Mouse (Mus musculus) ES-E14 (cell line): ENCODE data around the gene Olfr522. TPM values are rescaled to one million over a fixed set of nuclear protein-coding genes. Genes with fewer than 3 reads are reported as not detected.

Experiments
- DNase-seq: peaks from one replicate; pipeline ENCODE4 v3.0.0-alpha.2; 2013; ENCODE audit warnings: low read depth, low spot score
- H3K27ac ChIP-seq: 2 replicates; pipeline ENCODE4 v1.5.1; 2012; ENCODE audit warnings: low read depth, mild to moderate bottlenecking, low read length, moderate library complexity, mixed read lengths; ENCODE audit not compliant: poor library complexity, insufficient read depth, severe bottlenecking
- H3K36me3 ChIP-seq: 2 replicates; pipeline ENCODE4 v1.6.1; 2012; ENCODE audit warnings: mild to moderate bottlenecking, low read length, moderate library complexity, mixed read lengths; ENCODE audit not compliant: control insufficient read depth, poor library complexity, insufficient read depth, severe bottlenecking
- H3K4me1 ChIP-seq, 2 experiments: fragments of 150-350 bp in 1 of 2; sonication (generic) in 1 of 2; 2 replicates each; pipeline ENCODE4 v1.6.1; 2012; ENCODE audit warnings: low read length in 2 of 2, mild to moderate bottlenecking in 1 of 2, mixed read lengths in 1 of 2; ENCODE audit not compliant: control insufficient read depth in 2 of 2, insufficient read depth in 2 of 2, poor library complexity in 1 of 2
- H3K4me3 ChIP-seq, 2 experiments: fragments of 150-350 bp in 1 of 2; sonication (generic) in 1 of 2; 2 replicates each; pipeline ENCODE4 v1.5.1; 2012; ENCODE audit warnings: low read length in 2 of 2, low read depth in 1 of 2, mild to moderate bottlenecking in 1 of 2, mixed read lengths in 1 of 2; ENCODE audit not compliant: insufficient read depth in 1 of 2, poor library complexity in 1 of 2, severe bottlenecking in 1 of 2
- H3K9ac ChIP-seq: 2 replicates; pipeline ENCODE4 v1.6.1; 2012; ENCODE audit warnings: low read depth, mild to moderate bottlenecking, low read length, mixed read lengths; ENCODE audit not compliant: poor library complexity, insufficient read depth, severe bottlenecking
- H3K9me3 ChIP-seq: fragments of 150-350 bp; sonication (generic); 2 replicates; pipeline ENCODE4 v1.6.1; 2012; ENCODE audit warnings: low read depth, mild to moderate bottlenecking, low read length; ENCODE audit not compliant: control insufficient read depth, insufficient read depth
- CHD2 ChIP-seq: IDR thresholded peaks from 2 replicates; pipeline ENCODE4 v1.6.1; 2014; ENCODE audit warnings: mild to moderate bottlenecking, low read depth, low read length, inconsistent platforms
- HCFC1 ChIP-seq: IDR thresholded peaks from 2 replicates; pipeline ENCODE4 v1.6.1; 2012; ENCODE audit warnings: low read length, inconsistent platforms, borderline replicate concordance; ENCODE audit not compliant: insufficient read depth
- MAFK ChIP-seq: IDR thresholded peaks from 2 replicates; pipeline ENCODE4 v1.6.1; 2014; ENCODE audit warnings: mild to moderate bottlenecking, low read depth, low read length, inconsistent platforms; ENCODE audit not compliant: insufficient read depth
- ZC3H11A ChIP-seq: IDR thresholded peaks from 2 replicates; pipeline ENCODE4 v1.6.1; 2012; ENCODE audit warnings: low read depth, mild to moderate bottlenecking, inconsistent platforms, low read length, borderline replicate concordance
- ZNF384 ChIP-seq: IDR thresholded peaks from 2 replicates; pipeline ENCODE4 v1.6.1; 2012; ENCODE audit warnings: low read depth, low read length, inconsistent platforms
- in situ Hi-C, 2 experiments: fragments of 600-800 bp; cut with MboI; formaldehyde crosslinking; loops; one replicate each; pipeline ENCODE4 v1.15.1; 2025; ENCODE audit warnings: low sequenced_read_pairs in 2 of 2, inconsistent platforms in 1 of 2; ENCODE audit not compliant: unreplicated experiment in 2 of 2
- total RNA-seq: library from RNA; depleted of rRNA; stranded (reverse); fragments of 300-350 nt; gene quantifications from 2 replicates; pipeline ENCODE4 v1.2.3, GENCODE M21; 2012

Gene Olfr522
- total RNA-seq, 1 experiment: not detected

DNA sequence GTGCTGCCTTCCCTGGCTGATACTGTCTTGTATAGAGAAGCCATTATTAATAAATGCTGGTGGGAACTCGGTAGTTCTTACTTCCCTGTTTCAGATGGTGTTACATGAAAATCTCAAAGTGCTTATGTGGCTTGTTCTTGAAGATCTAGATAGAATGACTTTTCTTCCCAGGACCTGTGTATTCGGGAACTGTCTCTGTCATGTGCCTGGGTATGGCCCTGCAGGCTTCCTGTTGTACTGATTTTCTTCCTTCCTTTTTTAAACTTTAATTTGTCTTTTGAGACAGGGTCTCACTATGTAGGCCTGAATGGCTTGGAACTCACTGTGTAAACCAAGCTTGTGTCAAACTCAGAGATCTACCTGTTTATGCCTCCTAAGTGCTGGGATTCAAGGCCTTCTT lies 36.7 kb downstream of the Olfr522 start:
- in situ Hi-C loops: no loop called here
- H3K27ac ChIP-seq: no peak overlapping the region
- H3K4me1 ChIP-seq: peaks cover 0 to 15% of the 10 kb centered on the region in 2 experiments; a peak in 1 of 4 replicates
- TF ChIP-seq MAFK (no peak), HCFC1 (no peak), ZNF384 (no peak), CHD2 (no peak), ZC3H11A (no peak)
- peaks cover 9% of the 10 kb centered on the region; the same call in 1 of the 2 replicates for H3K36me3 ChIP-seq
- no peak overlapping the region for H3K9ac ChIP-seq
- DNase-seq: no peak
- H3K4me3 ChIP-seq: no peak overlapping the region
- H3K9me3 ChIP-seq: no peaks in the 10 kb centered on the region

GRCm38 (mm10) chr7:140126934-140127333 lies 37.6 kb downstream of the Olfr522 start:
- Histone ChIP-seq H3K4me3 (peak overlapping the region; percentile 5 to 16; a peak in 2 of 4 replicates), H3K27ac (no peak overlapping the region), H3K9me3 (no peaks in the 10 kb centered on the region), H3K36me3 (peaks cover 5% of the 10 kb centered on the region; the same call in 1 of the 2 replicates), H3K9ac (peak overlapping the region; percentile 4; the same call in 1 of the 2 replicates), H3K4me1 (peaks cover 0 to 15% of the 10 kb centered on the region in 2 experiments; a peak in 1 of 4 replicates)
- DNase-seq: no peak
- TF ChIP-seq ZNF384: no peak
- no peak for TF ChIP-seq MAFK
- no peak for TF ChIP-seq CHD2
- TF ChIP-seq HCFC1: no peak
- no peak for TF ChIP-seq ZC3H11A
- in situ Hi-C loops: no loop called here

DNA sequence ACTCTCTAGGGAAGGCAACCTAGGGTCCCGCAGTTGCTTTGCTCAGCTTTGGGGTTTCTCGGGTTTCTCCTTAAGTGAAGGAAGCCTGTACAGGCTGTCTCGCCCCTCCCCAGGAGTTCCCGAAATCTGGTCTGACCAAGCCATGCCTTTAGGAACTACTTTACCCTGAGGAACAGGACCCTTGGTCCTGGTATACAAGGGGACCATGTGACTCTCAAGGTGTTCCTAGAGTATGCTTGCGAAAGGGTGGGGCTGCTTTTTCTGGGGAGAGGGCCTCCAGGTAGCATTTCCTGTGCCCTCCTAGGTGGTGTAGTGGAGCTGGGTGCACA lies 38.6 kb downstream of the Olfr522 start:
- peaks cover 2% of the 10 kb centered on the region; the same call in 1 of the 2 replicates for H3K36me3 ChIP-seq
- TF ChIP-seq CHD2 (no peak), ZC3H11A (no peak), ZNF384 (no peak), HCFC1 (no peak), MAFK (no peak)
- H3K27ac ChIP-seq: no peak overlapping the region
- H3K4me3 ChIP-seq: peak overlapping the region; percentile 85 to 90
- in situ Hi-C loops: no loop called here
- peaks cover 0 to 17% of the 10 kb centered on the region in 2 experiments; a peak in 1 of 4 replicates for H3K4me1 ChIP-seq
- peak overlapping the region; percentile 88 for H3K9ac ChIP-seq
- H3K9me3 ChIP-seq: no peaks in the 10 kb centered on the region
- no peak for DNase-seq

DNA sequence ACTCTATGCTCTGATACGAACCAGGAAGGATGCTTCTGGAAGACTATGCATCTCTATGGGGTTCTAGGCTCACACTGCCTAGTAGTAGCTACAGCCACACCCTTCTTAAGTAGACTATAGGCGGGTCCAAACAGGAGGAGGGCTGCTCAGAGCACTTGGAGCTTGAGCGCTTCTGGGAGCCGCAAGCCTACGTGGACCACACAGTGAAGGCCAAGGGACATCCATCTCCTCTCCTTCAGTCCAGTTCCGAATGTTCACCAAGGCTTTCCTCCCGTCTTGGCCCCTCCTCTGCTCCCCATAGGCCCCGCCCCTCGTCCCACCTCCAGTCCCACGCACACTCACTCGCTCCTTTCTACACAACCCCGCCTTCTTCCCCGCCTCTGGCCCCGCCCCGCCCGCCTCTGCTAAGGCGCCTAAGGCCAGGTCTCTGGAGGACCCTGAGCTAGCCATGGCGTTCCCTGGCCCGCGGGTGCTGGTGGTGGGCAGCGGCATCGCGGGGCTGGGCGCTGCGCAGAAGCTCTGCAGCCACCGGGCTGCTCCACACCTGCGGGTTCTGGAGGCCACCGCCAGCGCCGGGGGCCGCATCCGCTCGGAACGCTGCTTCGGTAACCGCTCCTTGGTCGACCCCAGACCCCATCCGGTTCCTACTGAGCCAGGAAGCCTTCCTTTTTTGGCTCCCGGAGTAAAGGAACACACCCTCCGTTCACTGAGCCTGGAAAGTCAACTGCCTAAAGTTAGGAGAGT lies 39.1 kb downstream of the Olfr522 start:
- peak overlapping the region; percentile 88 for H3K9ac ChIP-seq
- no peaks in the 10 kb centered on the region for H3K9me3 ChIP-seq
- TF ChIP-seq ZNF384 (no peak), HCFC1 (no peak), CHD2 (no peak), ZC3H11A (no peak), MAFK (no peak)
- in situ Hi-C loops: no loop called here
- H3K36me3 ChIP-seq: peaks cover 1% of the 10 kb centered on the region; the same call in 1 of the 2 replicates
- peak overlapping the region; percentile 85 to 90 for H3K4me3 ChIP-seq
- no peak overlapping the region for H3K27ac ChIP-seq
- peak; percentile 92 for DNase-seq
- H3K4me1 ChIP-seq: peaks cover 0 to 17% of the 10 kb centered on the region in 2 experiments; a peak in 1 of 4 replicates
